Mouse (Mus musculus): ENCODE measurements around the gene Slc26a11. TPM values are rescaled to one million over a fixed set of nuclear protein-coding genes. Genes with fewer than 3 reads are reported as not detected.

The Slc26a11 gene
- polyA plus RNA-seq, 1 experiment from 2014 or later = 10.5 TPM

DNA sequence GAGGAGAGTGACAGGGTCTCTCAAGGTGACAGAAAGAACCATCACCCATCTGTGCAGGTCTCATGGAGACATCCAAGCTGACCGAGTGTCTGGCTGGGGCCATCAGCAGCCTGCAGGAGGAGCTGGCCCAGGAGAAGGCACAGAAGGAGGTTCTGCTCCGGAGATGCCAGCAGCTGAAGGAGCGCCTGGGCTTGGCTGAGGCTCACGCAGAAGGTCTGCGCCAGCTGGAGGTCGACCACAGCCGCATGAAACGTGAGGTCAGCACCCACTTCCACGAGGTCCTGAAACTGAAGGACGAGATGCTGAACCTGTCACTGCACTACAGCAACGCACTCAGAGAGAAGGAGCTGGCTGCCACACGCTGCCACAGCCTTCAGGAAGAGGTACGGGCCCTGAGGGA is 32.8 kb upstream of the Slc26a11 start:
- H3K4me2 ChIP-seq (ENCODE audit: low read length) = no peak overlapping the region
- no peak overlapping the region for H3K27ac ChIP-seq (replicated peaks in 1 of 2; ENCODE audit: control insufficient read depth in 1 of 2, insufficient read depth in 1 of 2, low read depth in 2 of 2, low read length in 2 of 2)
- H3K9ac ChIP-seq (ENCODE audit: low read length) = no peak overlapping the region
- H3K9me3 ChIP-seq (ENCODE audit: control insufficient read depth, low read length) = peaks cover 3% of the 10 kb centered on the region; the same call in 1 of the 2 replicates
- ATAC-seq (ENCODE audit: insufficient number of reproducible peaks, insufficient read depth, low FRiP score, low read depth) = no peak
- no peaks in the 10 kb centered on the region for H3K36me3 ChIP-seq (ENCODE audit: control insufficient read depth, insufficient read depth, low read length)
- H3K4me3 ChIP-seq (ENCODE audit: control insufficient read depth in 1 of 2, insufficient read depth in 1 of 2, low read depth in 1 of 2, low read length in 2 of 2) = no peak overlapping the region
- 0 out of 2 replicates have a peak, but pooled peaks cover 5% of the 10 kb centered on the region for H3K27me3 ChIP-seq (ENCODE audit: control insufficient read depth, insufficient read depth, low read length)
- H3K4me1 ChIP-seq (ENCODE audit: control insufficient read depth in 2 of 2, insufficient read depth in 2 of 2, low read length in 2 of 2) = no peaks in the 10 kb centered on the region
- 71% methylated on average over 13 of the region's 13 CpGs for WGBS

DNA sequence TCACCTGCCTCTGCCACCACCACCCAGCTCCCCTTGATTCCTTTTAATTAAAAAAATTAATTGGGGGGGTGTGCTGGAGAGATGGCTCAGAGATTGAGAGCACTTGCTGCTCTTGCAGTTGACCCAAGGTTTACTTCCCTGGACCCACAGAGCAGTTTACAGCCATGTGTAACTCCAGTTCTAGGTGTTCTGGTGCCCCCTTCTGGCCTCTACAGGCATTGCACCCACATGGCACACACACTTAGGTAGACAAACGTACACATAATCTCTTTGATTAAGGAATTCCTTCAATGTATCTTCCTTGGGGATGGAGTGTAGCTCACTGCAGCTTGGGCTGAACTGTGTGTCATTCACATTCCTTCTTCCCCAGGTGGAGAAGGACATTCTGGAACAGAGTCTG is 30.3 kb upstream of the Slc26a11 start:
- Histone ChIP-seq H3K9me3 (ENCODE audit: control insufficient read depth, low read length) (peaks cover 3% of the 10 kb centered on the region; the same call in 1 of the 2 replicates), H3K27ac (replicated peaks in 1 of 2; ENCODE audit: control insufficient read depth in 1 of 2, insufficient read depth in 1 of 2, low read depth in 2 of 2, low read length in 2 of 2) (no peak overlapping the region), H3K27me3 (ENCODE audit: control insufficient read depth, insufficient read depth, low read length) (peaks cover 9% of the 10 kb centered on the region; the same call in 1 of the 2 replicates), H3K4me2 (ENCODE audit: low read length) (no peak overlapping the region), H3K36me3 (ENCODE audit: control insufficient read depth, insufficient read depth, low read length) (no peaks in the 10 kb centered on the region), H3K9ac (ENCODE audit: low read length) (no peak overlapping the region), H3K4me3 (ENCODE audit: control insufficient read depth in 1 of 2, insufficient read depth in 1 of 2, low read depth in 1 of 2, low read length in 2 of 2) (no peak overlapping the region), H3K4me1 (ENCODE audit: control insufficient read depth in 2 of 2, insufficient read depth in 2 of 2, low read length in 2 of 2) (no peaks in the 10 kb centered on the region)
- no peak for ATAC-seq (ENCODE audit: insufficient number of reproducible peaks, insufficient read depth, low FRiP score, low read depth)
- 65% methylated on average over 1 of the region's 1 CpGs for WGBS

DNA sequence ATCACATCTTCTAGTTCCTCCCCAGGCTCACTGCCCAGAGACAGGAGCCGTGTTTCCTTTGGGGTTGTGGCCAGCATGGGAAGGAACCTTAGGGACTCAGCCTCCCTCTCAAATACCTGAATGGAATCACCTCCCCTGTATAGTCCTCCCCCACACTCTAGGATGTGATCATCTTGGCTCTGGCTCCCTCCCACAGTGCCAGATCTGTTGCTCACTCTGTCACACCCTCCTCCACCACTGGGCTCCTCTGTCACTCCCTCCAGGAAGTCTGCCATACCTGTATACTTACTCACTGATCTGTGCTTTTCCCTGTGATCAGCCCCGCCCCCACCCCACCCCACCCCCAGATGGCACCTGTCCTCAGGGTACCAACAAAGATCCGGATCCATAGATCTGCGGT is 24.8 kb upstream of the Slc26a11 start:
- Histone ChIP-seq H3K9me3 (ENCODE audit: control insufficient read depth, low read length) (no peaks in the 10 kb centered on the region), H3K27me3 (ENCODE audit: control insufficient read depth, insufficient read depth, low read length) (peaks cover 9% of the 10 kb centered on the region; the same call in 1 of the 2 replicates), H3K27ac (replicated peaks in 1 of 2; ENCODE audit: control insufficient read depth in 1 of 2, insufficient read depth in 1 of 2, low read depth in 2 of 2, low read length in 2 of 2) (no peak overlapping the region), H3K4me1 (ENCODE audit: control insufficient read depth in 2 of 2, insufficient read depth in 2 of 2, low read length in 2 of 2) (no peaks in the 10 kb centered on the region), H3K4me2 (ENCODE audit: low read length) (no peak overlapping the region), H3K9ac (ENCODE audit: low read length) (no peak overlapping the region), H3K4me3 (ENCODE audit: control insufficient read depth in 1 of 2, insufficient read depth in 1 of 2, low read depth in 1 of 2, low read length in 2 of 2) (no peak overlapping the region), H3K36me3 (ENCODE audit: control insufficient read depth, insufficient read depth, low read length) (no peaks in the 10 kb centered on the region)
- 0 out of 2 replicates have a peak, but pooled peaks have one; percentile 22 for ATAC-seq (ENCODE audit: insufficient number of reproducible peaks, insufficient read depth, low FRiP score, low read depth)
- WGBS = 48% methylated on average over 4 of the region's 4 CpGs

DNA sequence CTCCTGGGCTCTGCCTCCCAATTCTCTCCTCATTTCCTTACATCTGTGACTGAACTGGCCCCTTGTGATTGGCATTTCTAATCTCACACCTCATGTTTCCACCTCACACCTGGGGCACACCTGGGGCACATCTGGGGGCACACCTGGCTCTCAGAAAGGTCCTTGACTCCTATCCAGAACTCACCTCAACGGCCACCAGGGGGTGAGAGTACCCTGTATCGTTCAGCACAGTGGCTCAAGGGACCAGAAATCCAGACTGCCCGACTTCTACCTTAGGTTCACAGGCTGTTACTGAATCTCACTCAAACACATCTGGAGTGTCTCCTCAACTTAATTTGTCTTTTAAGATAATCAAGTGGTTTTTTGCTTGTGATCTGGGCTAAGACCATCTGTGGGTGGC is 23.4 kb upstream of the Slc26a11 start:
- Histone ChIP-seq H3K27me3 (ENCODE audit: control insufficient read depth, insufficient read depth, low read length) (peaks cover 4% of the 10 kb centered on the region; the same call in 1 of the 2 replicates), H3K4me3 (ENCODE audit: control insufficient read depth in 1 of 2, insufficient read depth in 1 of 2, low read depth in 1 of 2, low read length in 2 of 2) (no peak overlapping the region), H3K9ac (ENCODE audit: low read length) (no peak overlapping the region), H3K27ac (replicated peaks in 1 of 2; ENCODE audit: control insufficient read depth in 1 of 2, insufficient read depth in 1 of 2, low read depth in 2 of 2, low read length in 2 of 2) (no peak overlapping the region), H3K36me3 (ENCODE audit: control insufficient read depth, insufficient read depth, low read length) (no peaks in the 10 kb centered on the region), H3K4me1 (ENCODE audit: control insufficient read depth in 2 of 2, insufficient read depth in 2 of 2, low read length in 2 of 2) (no peaks in the 10 kb centered on the region), H3K4me2 (ENCODE audit: low read length) (no peak overlapping the region), H3K9me3 (ENCODE audit: control insufficient read depth, low read length) (no peaks in the 10 kb centered on the region)
- WGBS = 33% methylated on average over 3 of the region's 3 CpGs
- no peak for ATAC-seq (ENCODE audit: insufficient number of reproducible peaks, insufficient read depth, low FRiP score, low read depth)

DNA sequence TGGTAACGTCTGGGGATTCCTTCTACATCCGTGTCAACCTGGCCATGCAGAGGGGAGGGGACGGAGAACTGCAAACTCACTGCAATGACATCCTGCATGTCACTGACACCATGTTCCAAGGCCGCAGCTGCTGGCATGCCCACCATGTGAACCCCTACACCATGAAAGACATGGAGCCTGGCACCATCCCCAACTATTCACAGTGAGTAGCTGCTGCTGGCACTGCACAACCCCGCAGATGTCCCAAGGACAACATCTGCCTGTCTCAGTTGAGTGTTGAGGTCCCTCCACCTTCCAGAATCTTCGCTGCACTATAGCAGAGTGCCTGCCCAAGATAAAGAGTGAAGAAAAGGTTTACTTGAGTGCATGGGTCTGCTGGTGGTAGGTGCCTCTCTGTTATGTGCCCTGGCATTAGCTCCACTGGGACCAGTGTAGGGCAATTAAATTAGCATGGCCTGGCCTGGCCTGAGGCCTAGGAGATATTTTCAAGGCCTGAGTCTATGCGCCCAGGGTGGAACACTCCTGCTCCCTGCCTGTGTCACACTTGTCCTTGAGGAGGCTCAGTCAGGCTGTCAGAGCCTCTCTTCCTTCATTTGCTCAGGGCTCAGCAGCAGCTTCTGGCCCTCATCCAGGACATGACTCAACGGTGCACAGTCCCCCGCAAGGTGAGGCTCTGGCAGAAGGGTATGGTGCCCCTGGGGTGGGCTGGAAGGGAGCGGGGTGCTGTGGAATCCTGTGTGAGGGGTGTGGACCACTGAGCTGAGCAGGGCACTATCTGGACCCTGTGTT is 16.9 kb upstream of the Slc26a11 start:
- ATAC-seq (ENCODE audit: insufficient number of reproducible peaks, insufficient read depth, low FRiP score, low read depth) = peak; percentile 44; the same call in 1 of the 2 replicates
- Histone ChIP-seq H3K27me3 (ENCODE audit: control insufficient read depth, insufficient read depth, low read length) (no peaks in the 10 kb centered on the region), H3K4me1 (ENCODE audit: control insufficient read depth in 2 of 2, insufficient read depth in 2 of 2, low read length in 2 of 2) (peaks cover 12 to 17% of the 10 kb centered on the region in 2 experiments), H3K36me3 (ENCODE audit: control insufficient read depth, insufficient read depth, low read length) (no peaks in the 10 kb centered on the region), H3K9me3 (ENCODE audit: control insufficient read depth, low read length) (no peaks in the 10 kb centered on the region), H3K4me2 (ENCODE audit: low read length) (no peak overlapping the region), H3K27ac (replicated peaks in 1 of 2; ENCODE audit: control insufficient read depth in 1 of 2, insufficient read depth in 1 of 2, low read depth in 2 of 2, low read length in 2 of 2) (peak overlapping the region; percentile 16 to 44; a peak in 3 of 4 replicates), H3K4me3 (ENCODE audit: control insufficient read depth in 1 of 2, insufficient read depth in 1 of 2, low read depth in 1 of 2, low read length in 2 of 2) (no peak overlapping the region), H3K9ac (ENCODE audit: low read length) (peak overlapping the region; percentile 18; the same call in 1 of the 2 replicates)
- WGBS = 61% methylated on average over 10 of the region's 10 CpGs

DNA sequence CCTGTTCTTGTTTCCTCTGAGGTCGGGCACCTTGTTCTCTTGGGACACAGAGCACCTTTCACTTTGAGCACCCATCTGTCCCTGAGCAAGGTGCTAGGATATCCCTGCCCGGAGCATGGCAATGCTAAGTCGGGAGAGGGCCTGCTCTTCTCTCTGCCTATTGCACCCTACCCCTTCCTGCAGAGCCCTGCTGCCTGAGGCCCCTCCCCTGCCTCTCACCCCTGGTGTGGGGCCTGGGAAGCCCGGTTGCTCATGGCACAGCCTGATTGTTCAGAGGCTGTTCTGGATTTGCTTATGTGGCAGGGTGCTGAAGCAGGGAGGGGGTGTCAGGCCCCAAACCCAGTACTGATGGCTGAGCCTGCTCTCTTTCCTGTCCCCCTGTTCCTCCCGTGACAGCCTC is 16.2 kb upstream of the Slc26a11 start:
- Histone ChIP-seq H3K9ac (ENCODE audit: low read length) (0 out of 2 replicates have a peak overlapping the region, but pooled peaks have one; percentile 18), H3K4me3 (ENCODE audit: control insufficient read depth in 1 of 2, insufficient read depth in 1 of 2, low read depth in 1 of 2, low read length in 2 of 2) (no peak overlapping the region), H3K36me3 (ENCODE audit: control insufficient read depth, insufficient read depth, low read length) (no peaks in the 10 kb centered on the region), H3K4me2 (ENCODE audit: low read length) (no peak overlapping the region), H3K27ac (replicated peaks in 1 of 2; ENCODE audit: control insufficient read depth in 1 of 2, insufficient read depth in 1 of 2, low read depth in 2 of 2, low read length in 2 of 2) (0 out of 4 replicates have a peak overlapping the region, but pooled peaks of 1 of the 2 experiments have one; percentile 16), H3K27me3 (ENCODE audit: control insufficient read depth, insufficient read depth, low read length) (no peaks in the 10 kb centered on the region), H3K4me1 (ENCODE audit: control insufficient read depth in 2 of 2, insufficient read depth in 2 of 2, low read length in 2 of 2) (peaks cover 12 to 17% of the 10 kb centered on the region in 2 experiments), H3K9me3 (ENCODE audit: control insufficient read depth, low read length) (no peaks in the 10 kb centered on the region)
- ATAC-seq (ENCODE audit: insufficient number of reproducible peaks, insufficient read depth, low FRiP score, low read depth) = peak; percentile 20; the same call in 1 of the 2 replicates
- 42% methylated on average over 5 of the region's 5 CpGs for WGBS

DNA sequence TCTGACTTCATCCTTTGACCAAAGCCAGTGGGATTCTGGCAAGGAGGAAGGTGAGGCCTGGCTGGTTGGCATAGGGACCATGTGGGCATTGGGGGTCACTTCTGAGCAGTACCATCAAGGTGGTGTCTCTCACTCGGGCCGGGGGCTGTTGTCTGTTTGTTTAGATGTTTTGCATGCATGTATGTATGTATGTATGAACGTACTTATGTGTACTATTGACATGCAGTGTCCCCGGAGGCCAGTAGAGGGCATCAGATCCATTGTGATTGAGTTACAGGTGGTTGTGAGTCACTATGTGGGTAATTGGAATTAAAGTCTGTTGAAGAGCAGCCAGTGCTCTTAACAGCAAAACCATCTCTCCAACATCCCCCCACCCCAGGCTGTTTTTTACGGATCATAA is 15.7 kb upstream of the Slc26a11 start:
- 7% methylated on average over 5 of the region's 5 CpGs for WGBS
- H3K36me3 ChIP-seq (ENCODE audit: control insufficient read depth, insufficient read depth, low read length) = no peaks in the 10 kb centered on the region
- H3K9ac ChIP-seq (ENCODE audit: low read length) = no peak overlapping the region
- no peaks in the 10 kb centered on the region for H3K9me3 ChIP-seq (ENCODE audit: control insufficient read depth, low read length)
- no peak overlapping the region for H3K4me2 ChIP-seq (ENCODE audit: low read length)
- ATAC-seq (ENCODE audit: insufficient number of reproducible peaks, insufficient read depth, low FRiP score, low read depth) = no peak
- H3K27ac ChIP-seq (replicated peaks in 1 of 2; ENCODE audit: control insufficient read depth in 1 of 2, insufficient read depth in 1 of 2, low read depth in 2 of 2, low read length in 2 of 2) = no peak overlapping the region
- H3K4me1 ChIP-seq (ENCODE audit: control insufficient read depth in 2 of 2, insufficient read depth in 2 of 2, low read length in 2 of 2) = peaks cover 12 to 17% of the 10 kb centered on the region in 2 experiments
- no peaks in the 10 kb centered on the region for H3K27me3 ChIP-seq (ENCODE audit: control insufficient read depth, insufficient read depth, low read length)
- H3K4me3 ChIP-seq (ENCODE audit: control insufficient read depth in 1 of 2, insufficient read depth in 1 of 2, low read depth in 1 of 2, low read length in 2 of 2) = no peak overlapping the region
